In genomic region chr9:83573588-83573987, GRCm38 (mm10) we compare ENCODE assay signal across 22 mouse cellular contexts. TPM values are rescaled to one million over a fixed set of nuclear protein-coding genes. Genes with fewer than 3 reads are reported as not detected.
A peak's percentile ranks its signal among the peaks of the same experiment; 100 is the strongest.
DNase-seq lines count a peak whose midpoint lies in the region; ATAC-seq and TF ChIP-seq lines count a peak whose summit lies in the region.
"Had no signal": no experiment of that assay in that cellular context is flagged by ENCODE, and none has a peak within 500 bp of the region (broad histone marks: within the 10 kb centered on the region; RNA-seq: fewer than 3 reads in every experiment).

No protein-coding gene starts in this region.

- H3K4me3 ChIP-seq in heart, embryonic 15.5 days, result no peak overlapping the region
- H3K4me3 ChIP-seq in lung, embryonic 16.5 days (ENCODE audit: low read length), result no peak overlapping the region
- H3K4me3 ChIP-seq in brown adipose tissue, adult 24 weeks (ENCODE audit: insufficient read depth, low read depth, low read length), result no peak overlapping the region
- H3K4me3 ChIP-seq in small intestine, adult 2 months (ENCODE audit: low read depth, low read length), result no peak overlapping the region
- H3K4me3 ChIP-seq: embryonic facial prominence, embryonic 12.5 days; erythroblast, embryonic 14.5 days; forebrain, embryonic 15.5 days; kidney, embryonic 15.5 days; liver, embryonic 12.5 days; neural tube, embryonic 13.5 days had no signal

- intact Hi-C loops in heart, postnatal 36 days (cut with DNase I), result no loop called here

- no peaks in the 10 kb centered on the region for H3K27me3 ChIP-seq in heart, embryonic 15.5 days
- no peaks in the 10 kb centered on the region for H3K27me3 ChIP-seq in lung, embryonic 16.5 days (ENCODE audit: control insufficient read depth, insufficient read depth, low read depth, low read length)
- no peaks in the 10 kb centered on the region for H3K27me3 ChIP-seq in small intestine, adult 2 months (ENCODE audit: control insufficient read depth, insufficient read depth, low read length)
- H3K27me3 ChIP-seq: embryonic facial prominence, embryonic 12.5 days; forebrain, embryonic 15.5 days; kidney, embryonic 15.5 days; liver, embryonic 12.5 days; neural tube, embryonic 13.5 days had no signal

- H3K9me3 ChIP-seq in heart, embryonic 15.5 days (replicated peaks), result no peaks in the 10 kb centered on the region
- H3K9me3 ChIP-seq in lung, embryonic 16.5 days (ENCODE audit: control insufficient read depth, low read length), result no peaks in the 10 kb centered on the region
- H3K9me3 ChIP-seq: embryonic facial prominence, embryonic 12.5 days; forebrain, embryonic 15.5 days; kidney, embryonic 15.5 days; liver, embryonic 12.5 days; neural tube, embryonic 13.5 days had no signal

- H3K4me1 ChIP-seq in heart, embryonic 15.5 days (replicated peaks), result peaks cover 19% of the 10 kb centered on the region
- H3K4me1 ChIP-seq in lung, embryonic 16.5 days (replicated peaks; ENCODE audit: control insufficient read depth, insufficient read depth, low read length), result peaks cover 24% of the 10 kb centered on the region
- peaks cover 18% of the 10 kb centered on the region for H3K4me1 ChIP-seq in brown adipose tissue, adult 24 weeks (ENCODE audit: control insufficient read depth, insufficient read depth, insufficient read length, low read length)
- H3K4me1 ChIP-seq in small intestine, adult 2 months (ENCODE audit: control insufficient read depth, insufficient read depth, insufficient read length, low read length), result peaks cover 9% of the 10 kb centered on the region; the same call in 1 of the 2 replicates

- no peak overlapping the region for H3K9ac ChIP-seq in heart, embryonic 15.5 days
- H3K9ac ChIP-seq in lung, embryonic 16.5 days (ENCODE audit: low read length), result no peak overlapping the region
- H3K9ac ChIP-seq: embryonic facial prominence, embryonic 12.5 days; forebrain, embryonic 15.5 days; hindbrain, embryonic 14.5 days; kidney, embryonic 15.5 days; liver, embryonic 12.5 days; neural tube, embryonic 13.5 days had no signal

- ATAC-seq in heart, embryonic 15.5 days (replicated peaks; ENCODE audit: insufficient number of reproducible peaks, insufficient read depth, low FRiP score, low read depth), result no peak
- ATAC-seq in lung, embryonic 16.5 days (ENCODE audit: low read depth), result peak; percentile 34; the same call in 1 of the 2 replicates
- no peak for ATAC-seq in granulocyte monocyte progenitor cell, adult 5-6 weeks (replicated peaks; ENCODE audit: poor library complexity, severe bottlenecking)
- ATAC-seq: forebrain, embryonic 15.5 days; intestine, postnatal 0 days; liver, embryonic 12.5 days had no signal

- H3K4me2 ChIP-seq in heart, embryonic 15.5 days, result no peak overlapping the region
- H3K4me2 ChIP-seq in lung, embryonic 16.5 days (ENCODE audit: low read depth, low read length), result no peak overlapping the region
- H3K4me2 ChIP-seq: embryonic facial prominence, embryonic 12.5 days; forebrain, embryonic 15.5 days; hindbrain, embryonic 14.5 days; kidney, embryonic 15.5 days; liver, embryonic 12.5 days; neural tube, embryonic 13.5 days had no signal

- no peak for DNase-seq in heart, postnatal 36 days
- DNase-seq in lung, postnatal 14 days, result no peak
- DNase-seq: adrenal gland, postnatal 10 days; cerebellum, adult 9-11 months; gastrocnemius, postnatal 36 days; kidney, postnatal 4 days; layer of hippocampus, adult 9-11 months; midbrain, embryonic 14.5 days; thymus, adult 18-20 months had no signal

- no peak for TF ChIP-seq POLR2A in small intestine, adult 2 months (IDR thresholded peaks at IDR 0.05; ENCODE audit: low read depth, low read length)

- 45% methylated on average over 2 of the region's 2 CpGs for WGBS in heart, embryonic 15.5 days
- WGBS in lung, embryonic 16.5 days, result 28% methylated on average over 2 of the region's 2 CpGs
- 46% methylated on average over 2 of the region's 2 CpGs for WGBS in small intestine, adult 2 months

- peak overlapping the region; percentile 41; the same call in 1 of the 2 replicates for H3K27ac ChIP-seq in heart, embryonic 15.5 days
- H3K27ac ChIP-seq in lung, embryonic 16.5 days (ENCODE audit: low read length), result no peak overlapping the region
- H3K27ac ChIP-seq in brown adipose tissue, adult 24 weeks (replicated peaks; ENCODE audit: low read depth, low read length), result 0 out of 2 replicates have a peak overlapping the region, but pooled peaks have one; percentile 14
- 0 out of 2 replicates have a peak overlapping the region, but pooled peaks have one; percentile 10 for H3K27ac ChIP-seq in small intestine, adult 2 months (ENCODE audit: insufficient read depth, low read depth, low read length)
- H3K27ac ChIP-seq: embryonic facial prominence, embryonic 12.5 days; forebrain, embryonic 15.5 days; hindbrain, embryonic 14.5 days; kidney, embryonic 15.5 days; liver, embryonic 12.5 days; neural tube, embryonic 13.5 days had no signal

- H3K36me3 ChIP-seq in heart, embryonic 15.5 days, result no peaks in the 10 kb centered on the region
- H3K36me3 ChIP-seq in lung, embryonic 16.5 days (ENCODE audit: control insufficient read depth, insufficient read depth, low read length), result no peaks in the 10 kb centered on the region
- H3K36me3 ChIP-seq in small intestine, adult 2 months (ENCODE audit: control insufficient read depth, insufficient read depth, low read length), result peaks cover 3% of the 10 kb centered on the region; the same call in 1 of the 2 replicates
- H3K36me3 ChIP-seq: embryonic facial prominence, embryonic 12.5 days; forebrain, embryonic 15.5 days; liver, embryonic 12.5 days; neural tube, embryonic 13.5 days had no signal

- no peak for TF ChIP-seq CTCF in small intestine, adult 2 months (IDR thresholded peaks at IDR 0.05; ENCODE audit: extremely low read depth, insufficient read length, insufficient replicate concordance, low read depth, low read length)

RNA-seq across cellular contexts. Expression of gene Sh3bgrl2, which starts 25.5 kb away (rescaled TPM):
- 11.1 and 11.9 TPM in 2 replicates for polyA plus RNA-seq in heart, embryonic 15.5 days (2015; fragmentation: Nextera tagmentation; extraction: Ambion mirVana)
- 1 to 10 TPM; 4.3 to 6.3 TPM for total RNA-seq in heart, postnatal 36 days (2021)
- polyA plus RNA-seq in lung, embryonic 16.5 days (2015; fragmentation: Nextera tagmentation; extraction: Ambion mirVana), result 39.5 and 46.2 TPM in 2 replicates
- 7.2 and 8.0 TPM in 2 replicates for polyA plus RNA-seq in brown adipose tissue, adult 24 weeks (2012; ENCODE audit: insufficient read depth, insufficient read length, missing spikeins)
- 3.4 and 6.2 TPM in 2 replicates for polyA plus RNA-seq in small intestine, adult 2 months (2012; rRNA removed)
- total RNA-seq in granulocyte monocyte progenitor cell, adult 5-6 weeks (2014; fragmentation: Nextera tagmentation), result not detected in 2 replicates
- total RNA-seq in granulocyte monocyte progenitor cell, adult 5-6 weeks (2017), result 0.09 TPM in 1 of 2 replicates, not detected in the other
